Mouse (Mus musculus) CH12.LX (cell line): ENCODE results near the gene D3Ertd751e. TPM values are rescaled to one million over a fixed set of nuclear protein-coding genes. Genes with fewer than 3 reads are reported as not detected.

ENCODE experiments used
- DNase-seq: peaks from one replicate; pipeline ENCODE4 v3.0.0-alpha.2; 2013; ENCODE audit errors: extremely low read depth
- H3K27ac ChIP-seq: 2 replicates; pipeline ENCODE4 v1.5.1; 2012; ENCODE audit warnings: low read depth, mild to moderate bottlenecking, control low read depth, moderate library complexity; ENCODE audit not compliant: insufficient read depth
- H3K27me3 ChIP-seq: replicated peaks from 2 replicates; pipeline ENCODE3; 2012; ENCODE audit warnings: inconsistent platforms
- H3K36me3 ChIP-seq, 2 experiments: replicated peaks in 1 of 2; 2 replicates each; pipeline versions ENCODE3 to v1.6.1; 2012; ENCODE audit warnings: inconsistent platforms in 1 of 2, low read length in 1 of 2, mild to moderate bottlenecking in 1 of 2, mixed read lengths in 1 of 2, moderate library complexity in 1 of 2; ENCODE audit not compliant: control insufficient read depth in 1 of 2, insufficient read depth in 1 of 2
- H3K4me1 ChIP-seq, 2 experiments: 2 replicates each; pipeline ENCODE4 v1.6.1; 2012; ENCODE audit warnings: inconsistent platforms in 1 of 2, moderate library complexity in 1 of 2; ENCODE audit not compliant: insufficient read depth in 2 of 2, control insufficient read depth in 1 of 2
- H3K4me2 ChIP-seq: 2 replicates; pipeline ENCODE4 v1.6.1; 2012; ENCODE audit warnings: low read depth, mild to moderate bottlenecking, control low read depth; ENCODE audit not compliant: poor library complexity, insufficient read depth, severe bottlenecking
- H3K4me3 ChIP-seq, 3 experiments: fragments of 150-350 bp in 1 of 3; sonication (generic) in 1 of 3; replicated peaks in 1 of 3; 2 replicates each; pipeline versions ENCODE3 to v1.5.1; 2011 to 2012; ENCODE audit warnings: low read depth in 2 of 3, low read length in 2 of 3, mild to moderate bottlenecking in 2 of 3, moderate library complexity in 2 of 3, control low read depth in 1 of 3, improper control_type of control experiment in 1 of 3, inconsistent platforms in 1 of 3, mixed read lengths in 1 of 3; ENCODE audit not compliant: poor library complexity in 1 of 3
- H3K79me2 ChIP-seq: replicated peaks from 2 replicates; pipeline ENCODE4 v1.6.1; 2012; ENCODE audit warnings: mild to moderate bottlenecking, moderate library complexity; ENCODE audit not compliant: control insufficient read depth, poor library complexity, insufficient read depth, severe bottlenecking; ENCODE audit errors: extremely low read depth
- H3K9ac ChIP-seq: 2 replicates; pipeline ENCODE4 v1.6.1; 2012; ENCODE audit warnings: low read depth, mild to moderate bottlenecking, control low read depth, moderate library complexity; ENCODE audit not compliant: insufficient read depth
- H3K9me3 ChIP-seq: replicated peaks from 2 replicates; pipeline ENCODE3; 2012; ENCODE audit warnings: low read length, inconsistent platforms, mixed read lengths
- BHLHE40 ChIP-seq: IDR thresholded peaks from 2 replicates; pipeline ENCODE4 v1.6.1; 2011; ENCODE audit warnings: mild to moderate bottlenecking, low read depth, low read length, improper control_type of control experiment
- CHD2 ChIP-seq: IDR thresholded peaks from 2 replicates; pipeline ENCODE4 v1.6.1; 2011; ENCODE audit warnings: low read length, improper control_type of control experiment
- E2F4 ChIP-seq: IDR thresholded peaks from 2 replicates; pipeline ENCODE4 v1.6.1; 2011; ENCODE audit warnings: low read depth, low read length, improper control_type of control experiment; ENCODE audit not compliant: insufficient replicate concordance
- ELF1 ChIP-seq: IDR thresholded peaks from 2 replicates; pipeline ENCODE4 v1.6.1; 2014; ENCODE audit warnings: low read depth, mild to moderate bottlenecking, inconsistent platforms, low read length, improper control_type of control experiment
- ETS1 ChIP-seq: conservative IDR thresholded peaks from 2 replicates; pipeline ENCODE4 v1.6.1; 2012; ENCODE audit warnings: low read depth, mild to moderate bottlenecking, inconsistent platforms, low read length, improper control_type of control experiment, moderate library complexity
- HCFC1 ChIP-seq: IDR thresholded peaks from 2 replicates; pipeline ENCODE4 v1.6.1; 2012; ENCODE audit warnings: low read depth, mild to moderate bottlenecking, inconsistent platforms, low read length, improper control_type of control experiment
- JUND ChIP-seq: conservative IDR thresholded peaks from 2 replicates; pipeline ENCODE4 v1.6.1; 2011; ENCODE audit warnings: low read depth, low read length, improper control_type of control experiment
- KAT2A ChIP-seq: IDR thresholded peaks from 2 replicates; pipeline ENCODE4 v1.6.1; 2012; ENCODE audit warnings: low read length, improper control_type of control experiment, inconsistent platforms; ENCODE audit not compliant: insufficient replicate concordance
- MAFK ChIP-seq: IDR thresholded peaks from 2 replicates; pipeline ENCODE4 v1.6.1; 2011; ENCODE audit warnings: low read length, improper control_type of control experiment; ENCODE audit not compliant: insufficient replicate concordance
- MAX ChIP-seq: IDR thresholded peaks from 2 replicates; pipeline ENCODE4 v1.6.1; 2011; ENCODE audit warnings: low read length, improper control_type of control experiment
- MEF2A ChIP-seq: IDR thresholded peaks from 2 replicates; pipeline ENCODE4 v1.6.1; 2014; ENCODE audit warnings: low read depth, mild to moderate bottlenecking, inconsistent platforms, low read length, improper control_type of control experiment, borderline replicate concordance
- MXI1 ChIP-seq: IDR thresholded peaks from 2 replicates; pipeline ENCODE4 v1.6.1; 2011; ENCODE audit warnings: mild to moderate bottlenecking, low read depth, low read length, improper control_type of control experiment
- NELFE ChIP-seq: IDR thresholded peaks from 2 replicates; pipeline ENCODE4 v1.6.1; 2011; ENCODE audit warnings: low read depth, low read length, improper control_type of control experiment
- NRF1 ChIP-seq: IDR thresholded peaks from 2 replicates; pipeline ENCODE4 v1.6.1; 2014; ENCODE audit warnings: low read depth, mild to moderate bottlenecking, inconsistent platforms, low read length, improper control_type of control experiment, moderate library complexity
- POLR2A ChIP-seq: IDR thresholded peaks from 2 replicates; pipeline ENCODE4 v1.6.1; 2011; ENCODE audit warnings: low read depth, mild to moderate bottlenecking, improper control_type of control experiment, low read length
- POLR2AphosphoS2 ChIP-seq: IDR thresholded peaks from 2 replicates; pipeline ENCODE4 v1.6.1; 2011; ENCODE audit warnings: low read depth, low read length, improper control_type of control experiment
- RAD21 ChIP-seq: IDR thresholded peaks from 2 replicates; pipeline ENCODE4 v1.6.1; 2011; ENCODE audit warnings: low read depth, mild to moderate bottlenecking, low read length, improper control_type of control experiment, moderate library complexity
- SIN3A ChIP-seq: IDR thresholded peaks from 2 replicates; pipeline ENCODE4 v1.6.1; 2012; ENCODE audit warnings: low read length, improper control_type of control experiment, inconsistent platforms
- TBP ChIP-seq: conservative IDR thresholded peaks from 2 replicates; pipeline ENCODE4 v1.6.1; 2011; ENCODE audit warnings: low read depth, low read length, improper control_type of control experiment
- TCF12 ChIP-seq: IDR thresholded peaks from 2 replicates; pipeline ENCODE4 v1.6.1; 2014; ENCODE audit warnings: low read depth, mild to moderate bottlenecking, inconsistent platforms, low read length, improper control_type of control experiment
- UBTF ChIP-seq: IDR thresholded peaks from 2 replicates; pipeline ENCODE4 v1.6.1; 2012; ENCODE audit warnings: low read depth, mild to moderate bottlenecking, inconsistent platforms, low read length, improper control_type of control experiment, moderate library complexity
- USF1 ChIP-seq: IDR thresholded peaks from 2 replicates; pipeline ENCODE4 v1.6.1; 2014; ENCODE audit warnings: low read depth, mild to moderate bottlenecking, inconsistent platforms, low read length, improper control_type of control experiment
- ZKSCAN1 ChIP-seq: IDR thresholded peaks from 2 replicates; pipeline ENCODE4 v1.6.1; 2012; ENCODE audit warnings: low read depth, inconsistent platforms, low read length, improper control_type of control experiment, borderline replicate concordance
- ZMIZ1 ChIP-seq: IDR thresholded peaks from 2 replicates; pipeline ENCODE4 v1.6.1; 2012; ENCODE audit warnings: low read depth, mild to moderate bottlenecking, inconsistent platforms, low read length, improper control_type of control experiment
- ZNF384 ChIP-seq: IDR thresholded peaks from 2 replicates; pipeline ENCODE4 v1.6.1; 2012; ENCODE audit warnings: low read depth, low read length, improper control_type of control experiment, inconsistent platforms
- dilution Hi-C: fragments of 300-500 bp; cut with MboI; formaldehyde crosslinking; loops from 2 replicates; pipeline ENCODE4 v1.14.3; 2020; ENCODE audit warnings: low sequenced_read_pairs; ENCODE audit not compliant: extremely low pct_unique_long_range_greater_than_20kb, extremely low pct_ligation_motif_present
- in situ Hi-C: fragments of 300-500 bp; cut with MboI; formaldehyde crosslinking; loops from 3 replicates; pipeline ENCODE4 v1.14.3; 2019; ENCODE audit warnings: low sequenced_read_pairs, low pct_ligation_motif_present, low pct_unique_long_range_greater_than_20kb, mixed read lengths
- polyA plus RNA-seq: library from polyadenylated mRNA; unstranded; fragments of >175 nt; gene quantifications from 2 replicates; pipeline ENCODE4 v1.2.1, GENCODE M21; 2012; ENCODE audit warnings: low read depth; ENCODE audit not compliant: insufficient read length
- total RNA-seq, 2 experiments: library from RNA; depleted of rRNA; stranded (reverse); fragments of 300-350 nt in 1 of 2; fragments of >200 nt in 1 of 2; gene quantifications; 2 replicates each; pipeline ENCODE4 v1.2.3; 2012 to 2014

Gene D3Ertd751e
- total RNA-seq (2012; rRNA removed) = 5.5 and 6.4 TPM in 2 replicates
- 19.1 and 21.7 TPM in 2 replicates for total RNA-seq (2014; rRNA removed)
- polyA plus RNA-seq = 10.8 and 14.3 TPM in 2 replicates

DNA sequence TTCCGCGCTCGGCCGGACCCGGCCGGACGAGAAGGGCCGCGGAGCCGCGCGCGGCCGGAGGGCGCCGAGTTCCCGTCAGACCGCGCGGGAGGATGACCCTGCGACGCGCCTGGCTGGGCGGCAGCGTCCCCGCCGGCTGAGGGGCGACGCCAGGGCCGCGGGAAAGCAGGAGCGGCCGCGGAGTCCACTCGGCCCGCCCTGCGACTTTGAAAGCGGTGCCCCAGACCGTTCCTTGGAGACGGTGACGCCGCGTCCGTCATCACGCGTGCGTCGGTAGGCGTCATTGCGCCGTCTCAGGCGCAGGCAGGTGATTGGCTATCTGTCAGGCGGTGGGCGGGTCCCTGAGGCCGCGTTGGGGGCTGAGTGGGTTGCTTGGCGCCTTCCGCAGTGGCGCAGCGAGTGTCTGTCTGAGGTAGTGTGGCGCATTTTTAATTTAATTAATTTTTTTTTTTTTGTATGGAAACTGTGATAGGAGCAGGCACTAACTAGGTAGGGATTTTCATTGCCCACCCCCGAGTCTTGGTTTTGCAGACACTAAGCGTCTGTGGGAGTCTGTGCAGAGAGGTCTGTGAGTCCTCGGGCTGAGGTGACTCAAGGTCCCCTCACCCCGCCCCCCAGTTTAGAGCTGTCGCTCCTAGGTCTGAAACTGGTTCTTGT lies at the start of gene D3Ertd751e, which contains the start of gene Sclt1:
TSS of gene D3Ertd751e (plus strand) at position 334 of the 657 bp plus-strand sequence.
TSS of gene Sclt1 (minus strand) at position 237 of the 657 bp plus-strand sequence.
- Histone ChIP-seq H3K4me3 (peak within 1 kb of the TSS; percentile 81 to 84 (median 82)), H3K4me1 (peaks cover 4 to 15% of the 10 kb centered on the region in 2 experiments; a peak in 3 of 4 replicates), H3K4me2 (peak within 1 kb of the TSS; percentile 99), H3K27me3 (no peaks in the 10 kb centered on the region), H3K79me2 (no peaks in the 10 kb centered on the region), H3K27ac (0 out of 2 replicates have a peak within 1 kb of the TSS, but pooled peaks have one; percentile 35), H3K9ac (peak within 1 kb of the TSS; percentile 75), H3K36me3 (no peaks in the 10 kb centered on the region), H3K9me3 (no peaks in the 10 kb centered on the region)
- dilution Hi-C loops = no loop called here
- in situ Hi-C loops = no loop called here
- DNase-seq = peak; percentile 94
- TF ChIP-seq NRF1 = peak; percentile 84
- peak; percentile 56; the same call in 1 of the 2 replicates for TF ChIP-seq CHD2
- TF ChIP-seq JUND = no peak
- no peak for TF ChIP-seq ETS1
- peak; percentile 59; the same call in 1 of the 2 replicates for TF ChIP-seq KAT2A
- TF ChIP-seq ZMIZ1 = peak; percentile 74
- TF ChIP-seq BHLHE40 = no peak; the same call in 1 of the 2 replicates
- TF ChIP-seq TBP = peak; percentile 59; the same call in 1 of the 2 replicates
- peak; percentile 91 for TF ChIP-seq POLR2A
- peak; percentile 30 for TF ChIP-seq TCF12
- no peak for TF ChIP-seq MAX
- no peak for TF ChIP-seq MAFK
- TF ChIP-seq ELF1 = peak; percentile 85
- TF ChIP-seq USF1 = no peak
- peak; percentile 54; the same call in 1 of the 2 replicates for TF ChIP-seq E2F4
- TF ChIP-seq ZNF384 = peak; percentile 78
- TF ChIP-seq MEF2A = 0 out of 2 replicates have a peak, but pooled peaks have one; percentile 8
- TF ChIP-seq HCFC1 = peak; percentile 74
- TF ChIP-seq NELFE = peak; percentile 68
- TF ChIP-seq RAD21 = no peak
- no peak; the same call in 1 of the 2 replicates for TF ChIP-seq POLR2AphosphoS2
- no peak for TF ChIP-seq ZKSCAN1
- peak; percentile 92 for TF ChIP-seq SIN3A
- peak; percentile 87; the same call in 1 of the 2 replicates for TF ChIP-seq UBTF
- peak; percentile 78; the same call in 1 of the 2 replicates for TF ChIP-seq MXI1
